ENCODE assay signal across 24 mouse cellular contexts in genomic region chr9:60203141-60203540, GRCm38 (mm10).
"Had no signal": no experiment of that assay in that cellular context is flagged by ENCODE, and none has a peak within 500 bp of the region (broad histone marks: within the 10 kb centered on the region; RNA-seq: fewer than 3 reads in every experiment).

No protein-coding gene starts in this region.

- DNase-seq: kidney, postnatal 36 days; liver; lung, adult 18-20 months; lung, postnatal 10 days; lung, postnatal 36 days; retina, postnatal 1 day; right cerebral cortex, postnatal 25 days; spleen, adult 18-20 months; thymus, adult 2 months; thymus, postnatal 14 days; thymus, postnatal 4 days had no signal

- H3K36me3 ChIP-seq: limb, embryonic 10.5 days; limb, embryonic 13.5 days; liver, embryonic 12.5 days; liver, embryonic 15.5 days; lung, embryonic 15.5 days; midbrain, embryonic 10.5 days; midbrain, embryonic 13.5 days; neural tube, embryonic 13.5 days; stomach, embryonic 15.5 days had no signal

- H3K4me2 ChIP-seq: limb, embryonic 13.5 days; liver, embryonic 12.5 days; liver, embryonic 15.5 days; lung, embryonic 15.5 days; midbrain, embryonic 13.5 days; neural tube, embryonic 13.5 days; stomach, embryonic 15.5 days had no signal

- ATAC-seq: liver, embryonic 12.5 days; midbrain, embryonic 13.5 days; midbrain, embryonic 16.5 days had no signal

- H3K9ac ChIP-seq: limb, embryonic 13.5 days; liver, embryonic 12.5 days; liver, embryonic 15.5 days; lung, embryonic 15.5 days; midbrain, embryonic 13.5 days; neural tube, embryonic 13.5 days; stomach, embryonic 15.5 days had no signal

- H3K4me3 ChIP-seq: limb, embryonic 10.5 days; limb, embryonic 13.5 days; liver, embryonic 12.5 days; liver, embryonic 15.5 days; lung, embryonic 15.5 days; megakaryocyte, embryonic 14.5 days; midbrain, embryonic 10.5 days; midbrain, embryonic 13.5 days; myocyte; neural tube, embryonic 13.5 days; stomach, embryonic 15.5 days had no signal

- H3K4me1 ChIP-seq: limb, embryonic 10.5 days; liver, embryonic 12.5 days; liver, embryonic 15.5 days; megakaryocyte, embryonic 14.5 days; neural tube, embryonic 13.5 days; stomach, embryonic 15.5 days had no signal

- H3K27me3 ChIP-seq: limb, embryonic 13.5 days; liver, embryonic 12.5 days; liver, embryonic 15.5 days; lung, embryonic 15.5 days; neural tube, embryonic 13.5 days; stomach, embryonic 15.5 days had no signal

- H3K9me3 ChIP-seq: limb, embryonic 10.5 days; limb, embryonic 13.5 days; liver, embryonic 12.5 days; liver, embryonic 15.5 days; lung, embryonic 15.5 days; megakaryocyte, embryonic 14.5 days; midbrain, embryonic 10.5 days; neural tube, embryonic 13.5 days; stomach, embryonic 15.5 days had no signal

- H3K27ac ChIP-seq: kidney, postnatal 0 days; limb, embryonic 10.5 days; limb, embryonic 13.5 days; liver, embryonic 12.5 days; liver, embryonic 15.5 days; lung, embryonic 15.5 days; midbrain, embryonic 10.5 days; midbrain, embryonic 13.5 days; neural tube, embryonic 13.5 days; stomach, embryonic 15.5 days had no signal
